Mouse (Mus musculus) heart, embryonic 16.5 days (tissue): ENCODE measurements around the gene Cnot11. TPM values are rescaled to one million over a fixed set of nuclear protein-coding genes. Genes with fewer than 3 reads are reported as not detected.

Experiments used
- ATAC-seq: fragments of 200-750 bp; cut with Nextera tagmentation; replicated peaks from 2 replicates; pipeline ENCODE4 v1.8.0; 2017; ENCODE audit warnings: moderate number of reproducible peaks; ENCODE audit not compliant: insufficient read depth, low FRiP score; ENCODE audit errors: extremely low read depth
- H3K27ac ChIP-seq: fragments of 300-500 bp; sonication (generic); 2 replicates; pipeline ENCODE4 v1.5.1; 2014; ENCODE audit warnings: mild to moderate bottlenecking, low read length, control low read depth, moderate library complexity
- H3K27me3 ChIP-seq: fragments of 300-500 bp; sonication (generic); 2 replicates; pipeline ENCODE4 v1.6.1; 2014; ENCODE audit warnings: low read length, mixed read lengths; ENCODE audit not compliant: control insufficient read depth, insufficient read depth
- H3K36me3 ChIP-seq: fragments of 300-500 bp; sonication (generic); 2 replicates; pipeline ENCODE4 v1.6.1; 2014; ENCODE audit not compliant: control insufficient read depth, insufficient read depth
- H3K4me1 ChIP-seq: fragments of 300-500 bp; sonication (generic); 2 replicates; pipeline ENCODE4 v1.6.1; 2014; ENCODE audit warnings: low read length, mixed read lengths; ENCODE audit not compliant: control insufficient read depth, insufficient read depth
- H3K4me2 ChIP-seq: fragments of 300-500 bp; sonication (generic); 2 replicates; pipeline ENCODE4 v1.6.1; 2014; ENCODE audit warnings: low read depth, mild to moderate bottlenecking, control low read depth, low read length
- H3K4me3 ChIP-seq: fragments of 300-500 bp; sonication (generic); 2 replicates; pipeline ENCODE4 v1.5.1; 2014; ENCODE audit warnings: mild to moderate bottlenecking, control low read depth, low read length
- H3K9ac ChIP-seq: fragments of 300-500 bp; sonication (generic); 2 replicates; pipeline ENCODE4 v1.6.1; 2014; ENCODE audit warnings: low read length, control low read depth
- H3K9me3 ChIP-seq: fragments of 300-500 bp; sonication (generic); replicated peaks from 2 replicates; pipeline ENCODE4 v1.6.1; 2016; ENCODE audit warnings: low read length; ENCODE audit not compliant: control insufficient read depth
- WGBS: fragments of 180-500 bp; shearing (Covaris S2); extraction: QIAGEN DNeasy Blood & Tissue Kit; methylation state at CpG from one replicate; pipeline ENCODE4 v1.1.7; 2014; 5-methylcytosine and 5-hydroxymethylcytosine counted together
- polyA plus RNA-seq: library from polyadenylated mRNA; unstranded; fragments of >200 nt; fragmentation: Nextera tagmentation; extraction: Ambion mirVana; gene quantifications from 2 replicates; pipeline ENCODE4 v1.2.1, GENCODE M21; 2015

Gene Cnot11
- polyA plus RNA-seq, 1 experiment from 2014 or later, result 14.6 TPM

DNA sequence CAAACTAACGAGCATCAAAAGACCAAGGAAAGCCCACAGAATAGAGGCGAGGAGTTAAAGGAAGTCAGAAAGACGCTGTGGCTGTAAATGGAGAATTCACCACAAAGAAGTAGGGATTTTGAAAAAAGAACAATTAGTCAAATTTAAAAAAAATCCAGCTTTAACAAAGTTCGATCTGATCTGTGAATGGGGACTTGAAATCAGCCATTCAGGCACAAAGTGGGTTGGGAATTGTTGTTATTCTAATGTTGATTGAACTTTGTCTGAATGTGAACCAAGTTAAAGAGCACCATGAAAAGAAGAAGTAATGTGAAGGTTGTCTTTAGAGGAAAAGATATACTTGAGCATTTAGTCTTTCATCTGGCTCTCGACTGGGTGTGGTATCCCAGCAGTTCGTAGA, 6.5 kb upstream of the Cnot11 start:
- WGBS, result 76% methylated on average over 6 of the region's 6 CpGs
- no peak overlapping the region for H3K4me2 ChIP-seq
- H3K27me3 ChIP-seq, result no peaks in the 10 kb centered on the region
- no peak for ATAC-seq
- H3K4me3 ChIP-seq, result no peak overlapping the region
- H3K9ac ChIP-seq, result no peak overlapping the region
- no peaks in the 10 kb centered on the region for H3K36me3 ChIP-seq
- no peaks in the 10 kb centered on the region for H3K9me3 ChIP-seq
- H3K27ac ChIP-seq, result no peak overlapping the region
- H3K4me1 ChIP-seq, result no peaks in the 10 kb centered on the region

DNA sequence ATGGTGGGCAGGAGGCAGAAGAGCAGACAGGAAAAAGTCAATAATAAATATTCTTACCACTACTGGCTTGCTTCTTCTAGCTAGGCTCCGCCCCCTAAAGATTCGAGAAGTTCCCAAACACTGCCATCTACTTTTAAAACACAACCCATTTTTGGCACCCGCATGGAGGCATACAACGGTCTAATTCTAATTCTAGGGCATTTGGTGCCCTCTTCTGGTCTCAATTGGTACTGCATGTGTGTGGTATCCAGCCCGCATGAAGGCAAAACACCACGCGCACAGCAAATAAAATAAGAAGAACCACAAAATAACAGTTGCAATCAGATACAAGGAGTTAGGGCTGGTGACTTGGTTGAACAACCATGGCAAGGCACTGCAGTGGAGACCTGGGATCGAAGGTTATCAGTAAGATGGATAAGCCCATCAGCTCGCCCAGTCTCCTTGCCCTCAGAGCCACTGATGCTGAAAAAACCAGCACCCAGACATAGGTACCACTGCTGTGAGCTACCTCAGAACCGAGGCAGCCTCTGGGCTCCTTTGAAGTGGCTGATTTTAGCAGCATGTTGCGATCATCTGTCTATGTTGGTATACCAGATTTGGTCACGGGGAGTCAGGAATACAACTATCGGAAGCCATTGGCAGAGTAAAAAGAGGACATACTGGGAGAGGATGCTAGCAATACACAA, 4.4 kb upstream of the Cnot11 start:
- 0 out of 2 replicates have a peak, but pooled peaks cover 5% of the 10 kb centered on the region for H3K4me1 ChIP-seq
- no peak overlapping the region for H3K4me3 ChIP-seq
- no peaks in the 10 kb centered on the region for H3K9me3 ChIP-seq
- WGBS, result 34% methylated on average over 13 of the region's 13 CpGs
- H3K9ac ChIP-seq, result no peak overlapping the region
- no peak overlapping the region for H3K27ac ChIP-seq
- no peak overlapping the region for H3K4me2 ChIP-seq
- no peaks in the 10 kb centered on the region for H3K36me3 ChIP-seq
- ATAC-seq, result no peak
- H3K27me3 ChIP-seq, result no peaks in the 10 kb centered on the region

- ATAC-seq, result no peak
- H3K4me2 ChIP-seq, result no peak overlapping the region
- WGBS, result 68% methylated on average over 4 of the region's 4 CpGs
- H3K4me3 ChIP-seq, result no peak overlapping the region
- H3K27me3 ChIP-seq, result no peaks in the 10 kb centered on the region
- no peak overlapping the region for H3K9ac ChIP-seq
- 0 out of 2 replicates have a peak, but pooled peaks cover 5% of the 10 kb centered on the region for H3K4me1 ChIP-seq
- no peaks in the 10 kb centered on the region for H3K9me3 ChIP-seq
- no peak overlapping the region for H3K27ac ChIP-seq
- no peaks in the 10 kb centered on the region for H3K36me3 ChIP-seq
These were observed 3.8 kb upstream of the Cnot11 start for GRCm38 (mm10) chr1:39531036-39531435.

GRCm38 (mm10) chr1:39533917-39534316, 875 bp upstream of the Cnot11 start:
- 27% methylated on average over 3 of the region's 3 CpGs for WGBS
- H3K9ac ChIP-seq, result no peak overlapping the region
- no peak overlapping the region for H3K4me3 ChIP-seq
- H3K27me3 ChIP-seq, result no peaks in the 10 kb centered on the region
- H3K9me3 ChIP-seq, result no peaks in the 10 kb centered on the region
- no peak for ATAC-seq
- no peak overlapping the region for H3K27ac ChIP-seq
- no peak overlapping the region for H3K4me2 ChIP-seq
- H3K36me3 ChIP-seq, result peaks cover 10% of the 10 kb centered on the region
- H3K4me1 ChIP-seq, result peaks cover 10% of the 10 kb centered on the region; the same call in 1 of the 2 replicates

GRCm38 (mm10) chr1:39535515-39536311, 921 bp downstream of the Cnot11 start:
- Histone ChIP-seq H3K9me3 (peaks cover 3% of the 10 kb centered on the region; the same call in 1 of the 2 replicates), H3K4me2 (peak overlapping the region; percentile 94), H3K4me1 (peaks cover 10% of the 10 kb centered on the region; the same call in 1 of the 2 replicates), H3K9ac (peak overlapping the region; percentile 96), H3K27me3 (no peaks in the 10 kb centered on the region), H3K36me3 (peaks cover 28% of the 10 kb centered on the region), H3K4me3 (peak overlapping the region; percentile 85), H3K27ac (peak overlapping the region; percentile 91)
- peak; percentile 89 for ATAC-seq
- under 1% methylated on average over 100 of the region's 100 CpGs for WGBS

DNA sequence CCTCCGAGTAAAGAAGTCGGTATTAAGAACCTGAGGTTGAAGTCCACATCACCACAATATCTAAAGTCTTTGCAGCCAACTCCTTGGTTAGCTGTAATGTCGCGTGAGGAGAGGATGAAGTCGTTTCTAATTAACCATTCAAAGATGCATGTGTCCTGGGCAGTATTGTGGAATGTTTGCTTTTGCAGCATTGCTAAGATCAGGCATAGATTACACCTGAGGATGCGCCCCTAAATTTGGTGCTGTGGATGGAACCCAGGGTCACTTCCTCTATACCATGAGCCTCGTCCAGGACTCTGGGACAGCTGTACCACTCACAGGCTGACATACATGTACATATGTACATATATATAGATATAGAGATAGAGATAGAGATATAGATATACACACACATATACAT, 1.9 kb downstream of the Cnot11 start:
- H3K4me3 ChIP-seq, result peak overlapping the region; percentile 85
- 35% methylated on average over 7 of the region's 7 CpGs for WGBS
- no peaks in the 10 kb centered on the region for H3K27me3 ChIP-seq
- H3K27ac ChIP-seq, result no peak overlapping the region
- peaks cover 31% of the 10 kb centered on the region for H3K36me3 ChIP-seq
- peaks cover 10% of the 10 kb centered on the region; the same call in 1 of the 2 replicates for H3K4me1 ChIP-seq
- H3K4me2 ChIP-seq, result peak overlapping the region; percentile 94
- ATAC-seq, result no peak
- peak overlapping the region; percentile 96 for H3K9ac ChIP-seq
- peaks cover 3% of the 10 kb centered on the region; the same call in 1 of the 2 replicates for H3K9me3 ChIP-seq

DNA sequence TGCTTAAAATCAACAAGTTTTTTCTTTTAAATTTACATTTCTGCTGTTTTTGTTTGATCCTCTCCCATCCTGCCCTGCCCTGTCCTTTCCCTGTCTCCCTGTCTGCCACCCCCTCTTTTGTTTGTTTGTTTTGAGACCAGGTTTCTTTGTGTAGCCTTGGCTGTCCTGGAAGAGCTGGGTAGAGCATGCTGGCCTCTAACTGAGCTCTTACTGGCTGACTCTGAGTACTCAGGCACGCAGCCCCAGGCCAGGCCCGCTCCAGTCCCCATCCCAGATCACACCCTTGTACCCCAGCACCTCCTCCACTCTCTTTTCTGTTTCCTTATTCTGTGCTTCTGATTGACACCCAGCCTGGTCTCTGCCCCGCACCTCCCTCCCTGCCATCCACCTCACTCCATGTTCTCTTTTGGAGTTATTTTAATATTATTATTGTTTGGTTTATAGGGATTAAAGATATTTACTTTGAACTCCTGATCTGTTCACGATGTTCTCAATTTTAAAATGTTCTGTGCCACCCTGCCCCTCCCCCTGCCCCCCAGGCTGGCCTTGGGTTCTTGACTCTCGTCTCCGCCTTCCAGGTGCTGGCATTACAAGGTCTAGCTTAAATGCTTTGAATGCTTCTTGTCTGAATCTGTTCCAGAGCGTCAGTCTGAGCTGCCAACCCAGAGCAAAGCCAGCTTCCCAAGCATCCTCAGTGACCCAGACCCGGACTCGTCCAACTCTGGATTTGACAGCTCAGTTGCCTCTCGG, 3.0 kb downstream of the Cnot11 start:
- peaks cover 10% of the 10 kb centered on the region; the same call in 1 of the 2 replicates for H3K4me1 ChIP-seq
- H3K4me3 ChIP-seq, result no peak overlapping the region
- no peak for ATAC-seq
- H3K36me3 ChIP-seq, result peaks cover 37% of the 10 kb centered on the region
- peaks cover 3% of the 10 kb centered on the region; the same call in 1 of the 2 replicates for H3K9me3 ChIP-seq
- no peak overlapping the region for H3K4me2 ChIP-seq
- WGBS, result 85% methylated on average over 10 of the region's 10 CpGs
- H3K27me3 ChIP-seq, result no peaks in the 10 kb centered on the region
- H3K9ac ChIP-seq, result no peak overlapping the region
- H3K27ac ChIP-seq, result no peak overlapping the region

- no peaks in the 10 kb centered on the region for H3K27me3 ChIP-seq
- H3K4me2 ChIP-seq, result no peak overlapping the region
- H3K27ac ChIP-seq, result no peak overlapping the region
- peaks cover 5% of the 10 kb centered on the region; the same call in 1 of the 2 replicates for H3K4me1 ChIP-seq
- H3K9ac ChIP-seq, result no peak overlapping the region
- peaks cover 3% of the 10 kb centered on the region; the same call in 1 of the 2 replicates for H3K9me3 ChIP-seq
- H3K4me3 ChIP-seq, result no peak overlapping the region
- peaks cover 52% of the 10 kb centered on the region for H3K36me3 ChIP-seq
- ATAC-seq, result no peak
These were observed 5.8 kb downstream of the Cnot11 start for GRCm38 (mm10) chr1:39540592-39540991.
